Mouse (Mus musculus) heart, postnatal 0 days (tissue): ENCODE results near the gene Klhdc8a.

Experiments used
- CTCF ChIP-seq: IDR thresholded peaks from 2 replicates; pipeline ENCODE4 v1.5.1; 2016; ENCODE audit warnings: antibody characterized with exemption, control low read depth, low read depth
- EP300 ChIP-seq: IDR thresholded peaks from 2 replicates; pipeline ENCODE4 v1.6.1; 2016; ENCODE audit warnings: antibody characterized with exemption, low read depth

DNA sequence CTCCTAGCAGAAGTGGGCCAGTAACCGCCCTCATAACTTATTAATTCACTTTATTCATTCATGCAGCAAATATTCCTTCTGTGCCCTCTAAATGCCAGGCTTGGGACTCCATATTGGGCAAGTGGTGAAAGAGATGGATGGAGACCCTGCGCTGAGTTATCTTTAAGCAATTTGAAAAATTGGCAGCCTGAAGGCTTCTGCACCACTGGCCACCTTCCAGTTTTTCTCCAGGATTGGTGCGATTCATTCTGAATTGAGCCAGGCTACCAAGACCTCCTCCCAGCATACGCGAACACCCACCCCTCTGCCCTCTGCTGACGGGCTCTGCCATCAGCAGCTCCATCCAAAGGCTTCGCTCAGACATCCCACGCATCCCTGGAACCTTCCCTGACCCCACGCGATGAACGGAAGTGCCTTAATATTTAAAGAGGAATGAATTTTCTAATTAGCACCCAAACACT, 10.4 kb upstream of the Klhdc8a start:
- TF ChIP-seq CTCF, result no peak
- no peak for TF ChIP-seq EP300
